ENCODE assay signal across 8 mouse cellular contexts in genomic region chr1:80340436-80341376, GRCm38 (mm10). TPM values are rescaled to one million over a fixed set of nuclear protein-coding genes. Genes with fewer than 3 reads are reported as not detected.
DNase-seq lines count a peak whose midpoint lies in the region; ATAC-seq and TF ChIP-seq lines count a peak whose summit lies in the region.

Gene Cul3 (minus strand): TSS chr1:80340480.

- H3K36me3 ChIP-seq in hindbrain, embryonic 10.5 days = no peaks in the 10 kb centered on the region; the same call in 1 of the 2 replicates
- H3K36me3 ChIP-seq in lung, postnatal 0 days (ENCODE audit: insufficient read depth, low read length) = no peaks in the 10 kb centered on the region

- no peak for TF ChIP-seq CTCF in lung, postnatal 0 days (IDR thresholded peaks at IDR 0.05)

- peak within 1 kb of the TSS; percentile 97 for H3K9ac ChIP-seq in lung, postnatal 0 days (replicated peaks; ENCODE audit: low read depth)

- WGBS in hindbrain, embryonic 10.5 days = 2% methylated on average over 76 of the region's 85 CpGs
- 10% methylated on average over 49 of the region's 85 CpGs for WGBS in lung, postnatal 0 days

- H3K4me1 ChIP-seq in hindbrain, embryonic 10.5 days (replicated peaks) = peaks cover 32% of the 10 kb centered on the region
- no peaks in the 10 kb centered on the region; the same call in 1 of the 2 replicates for H3K4me1 ChIP-seq in lung, postnatal 0 days (ENCODE audit: insufficient read depth, low read depth, low read length)

- peak; percentile 97 for DNase-seq in MN1 (ENCODE audit: low spot score)
- DNase-seq in cerebellum, adult 9-10 months = peak; percentile 96
- DNase-seq in hindbrain, embryonic 10.5 days (ENCODE audit: low spot score) = peak; percentile 98
- peak; percentile 97 for DNase-seq in layer of hippocampus, adult 9-11 months
- DNase-seq in lung, postnatal 0 days (ENCODE audit: low spot score) = peak; percentile 98
- peak; percentile 92 for DNase-seq in ovary, postnatal 14 days (ENCODE audit: low spot score)
- DNase-seq in thymus, postnatal 14 days = peak; percentile 99

- ATAC-seq in frontal cortex, adult (ENCODE audit: low TSS enrichment) = peak; percentile 86
- ATAC-seq in lung, postnatal 0 days = peak; percentile 94

- no peaks in the 10 kb centered on the region for H3K27me3 ChIP-seq in hindbrain, embryonic 10.5 days (ENCODE audit: insufficient read depth, poor library complexity, severe bottlenecking)
- no peaks in the 10 kb centered on the region for H3K27me3 ChIP-seq in lung, postnatal 0 days (replicated peaks; ENCODE audit: insufficient read depth, low read length)

- H3K4me2 ChIP-seq in lung, postnatal 0 days (replicated peaks; ENCODE audit: low read depth, low read length) = peak within 1 kb of the TSS; percentile 72

- no peak for TF ChIP-seq EP300 in lung, postnatal 0 days (IDR thresholded peaks at IDR 0.05)

- peak within 1 kb of the TSS; percentile 83 for H3K4me3 ChIP-seq in hindbrain, embryonic 10.5 days
- H3K4me3 ChIP-seq in lung, postnatal 0 days (ENCODE audit: low read depth, low read length) = peak within 1 kb of the TSS; percentile 96

- H3K9me3 ChIP-seq in hindbrain, embryonic 10.5 days = no peaks in the 10 kb centered on the region
- no peaks in the 10 kb centered on the region for H3K9me3 ChIP-seq in lung, postnatal 0 days (ENCODE audit: low read length)

- peak within 1 kb of the TSS; percentile 97 for H3K27ac ChIP-seq in hindbrain, embryonic 10.5 days
- H3K27ac ChIP-seq in lung, postnatal 0 days (ENCODE audit: low read length) = peak within 1 kb of the TSS; percentile 100

RNA-seq across cellular contexts. Expression of gene Cul3, which starts in this region (rescaled TPM):
- polyA plus RNA-seq in hindbrain, embryonic 10.5 days (2016; fragmentation: Nextera tagmentation; extraction: Ambion mirVana) = 20.2 and 30.7 TPM in 2 replicates
- polyA plus RNA-seq in lung, postnatal 0 days (2015; fragmentation: Nextera tagmentation; extraction: Ambion mirVana) = 33.8 and 37.6 TPM in 2 replicates

Comparison
In these comparisons a context has a peak if more than half of its experiments do, and no peak if none do; other contexts are left out.
1. Peak in every context shown above with its lines: DNase-seq, ATAC-seq, H3K4me3 ChIP-seq and H3K27ac ChIP-seq.